Mouse (Mus musculus) olfactory bulb, adult 2 months (tissue): ENCODE measurements around the gene Bend5. TPM values are rescaled to one million over a fixed set of nuclear protein-coding genes. Genes with fewer than 3 reads are reported as not detected.

Experiments used
- H3K27ac ChIP-seq: fragments of 200-500 bp; 2 replicates; pipeline ENCODE4 v1.5.1; 2012; ENCODE audit warnings: low read depth, low read length; ENCODE audit not compliant: insufficient read depth
- H3K4me1 ChIP-seq: fragments of 200-500 bp; 2 replicates; pipeline ENCODE4 v1.6.1; 2012; ENCODE audit warnings: low read length; ENCODE audit not compliant: control insufficient read depth, insufficient read depth
- H3K4me3 ChIP-seq: fragments of 200-500 bp; 2 replicates; pipeline ENCODE4 v1.5.1; 2012; ENCODE audit warnings: mild to moderate bottlenecking, low read depth, low read length, moderate library complexity; ENCODE audit not compliant: insufficient read depth
- CTCF ChIP-seq: fragments of 200-500 bp; IDR thresholded peaks from 2 replicates; pipeline ENCODE4 v1.5.1; 2012; ENCODE audit warnings: low read depth, mild to moderate bottlenecking, low read length, moderate library complexity; ENCODE audit not compliant: insufficient read depth
- POLR2A ChIP-seq: fragments of 200-500 bp; IDR thresholded peaks from 2 replicates; pipeline ENCODE4 v1.6.1; 2012; ENCODE audit warnings: mild to moderate bottlenecking, low read depth, low read length, moderate library complexity; ENCODE audit not compliant: insufficient read depth
- WGBS: fragments of 180-500 bp; shearing (Covaris S2); methylation state at CpG from one replicate; pipeline ENCODE4 v1.1.7; 2018; 5-methylcytosine and 5-hydroxymethylcytosine counted together
- polyA plus RNA-seq: library from polyadenylated mRNA; stranded (reverse); fragments of >200 nt; gene quantifications from 2 replicates; pipeline ENCODE4 v1.2.4, GENCODE M21; 2012; ENCODE audit warnings: low replicate concordance; ENCODE audit not compliant: missing spikeins, insufficient read depth, insufficient read length

Bend5 gene
- polyA plus RNA-seq = not detected in 2 replicates

DNA sequence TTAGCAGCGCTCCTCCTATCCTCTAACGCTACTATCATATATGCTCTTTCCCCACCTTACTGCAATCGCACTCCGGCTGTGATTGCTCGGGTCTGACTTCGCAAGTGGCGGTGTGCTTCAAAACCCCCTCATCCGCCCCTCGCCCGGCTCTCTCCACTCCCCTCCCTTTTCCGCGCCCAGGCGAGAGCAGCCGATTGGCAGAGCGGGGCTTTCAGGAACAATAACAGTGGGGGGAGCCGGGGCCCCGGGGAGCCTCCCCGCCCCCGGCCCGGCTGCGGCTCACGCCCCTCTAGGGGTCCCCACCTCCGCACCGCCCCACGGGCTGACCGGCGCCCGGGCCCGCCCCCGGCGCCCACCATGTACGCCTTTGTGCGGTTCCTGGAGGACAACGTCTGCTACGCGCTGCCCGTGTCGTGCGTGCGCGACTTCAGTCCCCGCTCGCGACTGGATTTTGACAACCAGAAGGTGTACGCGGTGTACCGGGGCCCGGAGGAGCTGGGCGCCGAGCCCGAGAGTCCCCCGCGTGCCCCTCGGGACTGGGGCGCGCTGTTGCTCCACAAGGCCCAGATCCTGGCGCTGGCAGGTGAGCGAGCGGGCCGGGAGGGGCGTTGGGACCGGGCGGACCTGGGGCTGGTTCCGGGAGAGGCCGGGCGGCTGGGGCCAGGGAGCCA is at the start of gene Bend5:
Gene Bend5 (plus strand): TSS at position 189 of the 671 bp plus-strand sequence.
- Histone ChIP-seq H3K4me3 (peak within 1 kb of the TSS; percentile 74), H3K4me1 (peaks cover 3% of the 10 kb centered on the region), H3K27ac (no peak within 1 kb of the TSS)
- no peak for TF ChIP-seq CTCF
- TF ChIP-seq POLR2A = no peak
- WGBS = 2% methylated on average over 66 of the region's 66 CpGs

DNA sequence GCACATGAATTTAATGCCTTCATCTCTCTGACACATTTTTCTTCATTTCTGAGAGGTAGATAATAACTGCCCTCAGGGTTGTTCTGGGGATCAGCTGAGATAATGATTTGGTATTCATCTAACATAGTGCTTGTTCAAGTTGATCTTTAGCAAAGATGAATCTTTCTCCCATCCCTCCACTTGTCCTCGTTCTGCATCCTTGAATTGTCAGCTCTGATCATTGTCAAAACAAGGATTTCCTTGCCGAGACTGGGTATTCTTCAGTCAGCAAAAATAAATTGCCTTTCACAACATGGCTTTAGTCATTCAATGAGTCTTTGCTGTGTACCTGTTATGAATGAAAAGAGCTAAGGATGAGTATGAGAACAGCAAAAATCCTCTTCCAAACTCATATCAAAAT is 47.0 kb upstream of the Bend5 start:
- Histone ChIP-seq H3K4me1 (no peaks in the 10 kb centered on the region), H3K4me3 (no peak overlapping the region), H3K27ac (no peak overlapping the region)
- TF ChIP-seq POLR2A (no peak), CTCF (no peak)
- 81% methylated on average over 2 of the region's 2 CpGs for WGBS

DNA sequence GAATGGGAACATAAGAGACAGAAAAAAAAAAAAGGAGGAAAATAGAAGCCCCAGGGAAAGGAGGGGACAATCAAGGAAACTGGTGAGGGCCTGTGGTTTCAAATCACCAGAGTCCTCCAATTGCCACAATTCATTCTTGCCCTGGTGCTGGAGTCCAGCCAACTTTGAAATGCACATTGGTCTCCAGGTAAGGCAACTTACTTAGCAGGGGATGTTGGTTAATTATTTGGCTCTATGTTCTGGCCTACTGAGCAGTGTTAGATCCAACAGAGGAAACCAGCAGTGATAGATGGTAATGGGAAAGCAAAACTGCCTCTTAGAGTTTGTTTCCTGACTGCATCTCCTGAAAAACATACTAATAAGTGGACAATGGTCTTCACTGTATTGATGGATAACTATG is 37.6 kb upstream of the Bend5 start:
- Histone ChIP-seq H3K27ac (no peak overlapping the region), H3K4me3 (no peak overlapping the region), H3K4me1 (no peaks in the 10 kb centered on the region)
- TF ChIP-seq CTCF = no peak

DNA sequence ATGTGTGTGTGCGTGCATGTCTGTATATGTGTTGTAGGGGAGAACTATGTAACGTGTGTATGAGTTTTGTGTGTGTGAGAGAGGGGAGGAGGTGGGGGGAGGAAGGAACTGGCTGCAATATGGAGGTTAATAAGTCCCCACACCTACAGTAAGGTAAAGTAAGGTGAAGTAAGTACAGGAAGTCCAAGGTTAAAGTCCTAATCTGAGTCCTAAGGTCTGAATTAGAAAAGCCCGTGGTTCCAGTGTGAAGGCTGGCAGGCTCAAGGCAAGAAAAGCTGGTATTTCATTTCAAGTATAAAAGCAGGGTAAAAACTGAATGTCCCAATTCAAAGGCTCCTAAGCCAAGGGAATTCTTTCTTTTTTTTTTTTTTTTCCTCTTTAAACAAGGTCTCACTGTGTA is 36.7 kb upstream of the Bend5 start:
- Histone ChIP-seq H3K4me3 (no peak overlapping the region), H3K4me1 (no peaks in the 10 kb centered on the region), H3K27ac (no peak overlapping the region)
- no peak for TF ChIP-seq POLR2A
- TF ChIP-seq CTCF = no peak
- 92% methylated on average over 3 of the region's 3 CpGs for WGBS

DNA sequence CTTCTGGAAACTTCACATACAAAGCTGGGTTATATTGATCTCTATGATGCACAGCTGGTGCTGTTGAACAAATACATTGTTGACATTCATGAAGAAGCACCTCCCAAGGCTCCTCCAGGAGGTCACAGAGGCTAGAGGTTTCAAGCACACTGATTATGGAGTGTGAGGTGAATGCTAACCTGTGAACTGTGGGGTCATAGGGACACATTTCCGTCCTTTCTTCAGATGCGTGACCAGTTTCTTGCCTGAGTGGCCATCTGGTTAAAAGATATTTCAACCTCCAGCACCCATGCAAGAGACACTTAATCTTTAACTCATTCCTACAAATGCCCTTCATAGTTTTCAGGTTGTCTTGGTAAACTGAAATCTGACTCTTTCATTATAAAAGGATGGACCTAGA is 31.7 kb upstream of the Bend5 start:
- no peaks in the 10 kb centered on the region for H3K4me1 ChIP-seq
- H3K27ac ChIP-seq = no peak overlapping the region
- H3K4me3 ChIP-seq = no peak overlapping the region
- WGBS = 96% methylated on average over 2 of the region's 2 CpGs
- TF ChIP-seq POLR2A = no peak
- no peak for TF ChIP-seq CTCF

DNA sequence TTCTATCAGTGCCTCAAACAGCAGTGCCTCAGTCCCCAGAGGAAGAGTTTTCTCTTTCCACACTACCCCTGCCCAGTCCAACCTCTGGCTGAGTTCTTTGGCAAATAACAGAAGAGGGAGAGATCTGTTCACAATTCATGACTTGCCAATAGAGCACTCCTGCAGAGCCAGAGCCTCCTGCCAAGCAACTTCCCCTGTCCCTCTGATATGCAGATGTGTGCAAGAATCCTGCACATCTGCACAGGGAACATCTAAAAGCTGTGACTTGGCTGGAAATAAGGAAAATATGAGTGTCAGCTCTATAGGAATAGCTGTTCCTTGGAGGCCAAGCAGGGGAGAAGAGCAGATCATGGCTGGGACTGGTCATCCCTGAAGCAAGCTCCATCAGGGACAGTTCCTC is 24.1 kb upstream of the Bend5 start:
- no peak for TF ChIP-seq POLR2A
- no peak for TF ChIP-seq CTCF
- H3K4me3 ChIP-seq = no peak overlapping the region
- no peak overlapping the region for H3K27ac ChIP-seq
- no peaks in the 10 kb centered on the region for H3K4me1 ChIP-seq

- no peak overlapping the region for H3K4me3 ChIP-seq
- H3K27ac ChIP-seq = no peak overlapping the region
- TF ChIP-seq POLR2A (no peak), CTCF (no peak)
- no peaks in the 10 kb centered on the region for H3K4me1 ChIP-seq
Measured at GRCm38 (mm10) chr4:111399784-111400183, 15.0 kb upstream of the Bend5 start.

DNA sequence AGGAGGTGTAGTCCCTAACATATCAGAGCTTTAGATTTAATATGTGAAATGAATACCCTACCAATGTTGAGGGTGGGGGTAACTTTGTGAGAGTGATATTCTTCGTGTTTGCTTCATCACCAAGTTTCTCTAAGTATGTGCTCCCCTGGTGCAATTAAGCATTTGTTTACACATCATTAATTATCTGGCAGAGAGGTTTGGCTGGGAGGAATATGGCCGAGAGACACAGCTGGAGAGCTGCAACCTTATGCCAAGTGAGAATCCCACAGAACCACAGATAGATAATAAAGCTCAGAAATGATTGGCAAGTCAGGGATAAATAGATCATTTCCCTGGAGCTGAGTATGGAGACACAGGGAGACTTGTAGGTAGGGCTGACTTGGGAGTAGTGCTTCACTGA is 14.1 kb upstream of the Bend5 start:
- TF ChIP-seq CTCF (no peak), POLR2A (no peak)

GRCm38 (mm10) chr4:111403243-111403642 is 11.6 kb upstream of the Bend5 start:
- Histone ChIP-seq H3K4me3 (no peak overlapping the region), H3K27ac (no peak overlapping the region), H3K4me1 (no peaks in the 10 kb centered on the region)
- WGBS = 63% methylated on average over 1 of the region's 1 CpGs
- TF ChIP-seq CTCF (no peak), POLR2A (no peak)

More for the DNA sequence above, 14.1 kb upstream of the Bend5 start:
- H3K27ac ChIP-seq = no peak overlapping the region
- no peaks in the 10 kb centered on the region for H3K4me1 ChIP-seq
- WGBS = 38% methylated on average over 2 of the region's 2 CpGs
- H3K4me3 ChIP-seq = no peak overlapping the region

DNA sequence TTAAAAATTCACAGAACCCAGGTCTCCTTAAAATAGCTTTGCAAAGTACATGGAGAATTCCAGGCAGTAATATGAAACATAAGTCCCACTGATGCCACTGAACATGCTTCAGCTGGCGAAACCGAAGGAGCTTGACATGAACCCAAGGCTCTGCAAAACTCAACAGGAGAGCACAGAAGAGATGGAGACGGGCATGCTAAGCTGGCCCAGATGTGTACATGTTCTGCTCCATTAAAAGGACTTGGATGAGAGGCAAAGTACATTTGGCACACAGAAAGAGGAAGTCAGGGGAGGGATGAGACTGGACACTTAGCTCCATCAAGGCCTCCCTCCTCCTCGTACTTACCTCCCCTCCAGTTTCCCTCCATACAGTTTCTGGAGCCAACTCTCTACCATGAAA is 4.1 kb upstream of the Bend5 start:
- H3K4me3 ChIP-seq = no peak overlapping the region
- H3K4me1 ChIP-seq = peaks cover 3% of the 10 kb centered on the region
- TF ChIP-seq POLR2A (no peak), CTCF (no peak)
- no peak overlapping the region for H3K27ac ChIP-seq
- 96% methylated on average over 4 of the region's 4 CpGs for WGBS
